Mouse (Mus musculus) urinary bladder, postnatal 4 days (tissue): ENCODE results near the gene Gm10024.
"Not testable (repeated sequence)": the region's sequence is repeated elsewhere in the genome, so short reads cannot be mapped to it uniquely, and the experiment has no call there.

Source experiments
- DNase-seq, 2 experiments: peaks; one replicate each; pipeline ENCODE4 v3.0.0; 2021 to 2022; ENCODE audit warnings: low spot score in 2 of 2

Gene Gm10024

DNA sequence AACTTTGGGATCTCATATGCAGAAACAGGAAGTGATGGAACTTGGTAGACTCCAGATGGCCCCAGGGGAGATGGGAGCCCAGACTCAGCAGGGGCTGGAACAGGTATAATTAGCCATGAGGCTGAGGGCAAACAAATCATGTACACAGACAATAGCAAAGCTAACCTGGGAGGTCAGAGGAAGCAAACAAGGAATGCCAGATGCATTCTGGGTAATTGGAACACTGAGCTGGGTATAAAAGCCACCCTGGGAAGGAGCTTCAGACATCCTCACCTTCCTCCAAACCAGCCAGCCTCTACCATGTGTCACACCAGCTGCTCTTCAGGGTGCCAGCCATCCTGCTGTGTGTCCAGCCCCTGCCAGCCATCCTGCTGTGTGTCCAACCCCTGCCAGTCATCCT, at the start of gene Gm10024:
TSS of gene Gm10024 (plus strand) at position 301 of the 400 bp plus-strand sequence.
- DNase-seq = not testable (repeated sequence)

DNA sequence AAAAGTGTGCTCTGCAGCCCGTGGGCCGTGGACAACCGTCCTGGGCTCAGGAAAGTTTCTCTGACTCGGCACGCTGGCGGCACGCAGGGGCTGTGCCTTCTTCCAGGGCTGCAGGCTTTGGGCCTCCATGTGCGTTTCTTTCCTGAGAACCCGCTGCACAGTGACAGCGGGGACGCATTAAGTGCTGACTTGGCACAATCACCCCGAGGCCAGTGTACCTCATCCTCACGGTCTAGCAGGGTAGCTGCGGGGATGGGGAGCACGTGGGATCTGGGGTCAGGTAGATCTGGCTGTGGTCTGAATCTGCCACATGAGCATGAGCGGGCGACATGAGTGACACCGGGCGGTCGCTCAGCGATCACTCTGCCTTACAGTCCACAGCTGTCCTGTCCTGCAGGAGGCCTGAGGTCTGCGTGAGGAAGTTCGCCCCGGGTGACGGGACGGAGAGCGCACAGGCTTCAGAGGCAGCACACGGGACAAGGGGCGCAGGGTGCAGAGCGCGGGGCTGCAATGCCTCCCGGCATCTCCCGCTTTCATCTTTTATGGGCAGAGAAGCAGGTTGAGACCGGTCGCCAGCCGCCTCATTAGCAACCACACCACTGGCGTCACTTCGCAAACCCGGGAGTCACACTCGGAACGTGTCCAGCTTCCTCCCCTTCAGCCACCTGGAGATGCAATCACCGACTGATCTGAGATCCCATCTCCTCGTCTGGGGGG, 47.1 kb upstream of the Gm10024 start:
- DNase-seq = no peak

DNA sequence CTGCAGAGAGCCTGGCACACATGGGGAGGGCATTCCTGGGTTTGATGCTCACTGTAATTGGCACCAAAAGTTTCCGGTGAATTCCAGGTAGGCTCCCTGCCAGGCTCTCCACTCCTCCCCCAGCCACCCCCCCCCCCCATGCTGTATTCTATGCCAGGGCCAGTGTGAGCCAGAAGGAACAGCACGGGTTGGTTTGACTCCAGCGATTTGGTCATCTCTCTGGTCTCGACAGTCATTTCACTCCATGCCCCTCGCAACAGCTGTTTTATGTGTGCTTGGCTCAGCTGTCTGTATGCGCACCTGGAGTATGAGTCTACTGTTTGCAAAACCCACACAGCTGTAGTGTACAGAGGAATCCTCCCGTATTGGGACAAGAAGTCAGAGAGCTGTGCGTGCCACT, 44.9 kb upstream of the Gm10024 start:
- no peak for DNase-seq

DNA sequence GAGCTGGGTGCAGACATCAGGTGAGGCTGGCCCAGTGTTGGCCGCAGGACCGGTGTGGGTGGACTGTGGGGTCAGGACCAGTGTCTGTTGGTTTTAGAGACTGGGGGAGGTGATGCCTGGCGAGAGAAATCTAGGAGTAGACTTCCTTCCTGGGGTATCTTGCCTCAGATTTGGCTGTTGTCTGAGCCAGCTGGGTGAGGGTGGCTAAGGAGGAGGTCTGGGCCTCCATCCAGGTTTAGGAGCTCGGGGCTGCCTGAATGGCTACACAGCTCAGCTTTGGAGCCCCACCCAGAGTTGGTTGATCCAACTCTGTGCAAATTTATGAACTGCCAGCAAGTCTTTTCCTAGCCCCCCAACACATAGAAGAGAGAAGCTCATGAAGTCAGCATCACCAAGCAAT, 43.9 kb upstream of the Gm10024 start:
- no peak for DNase-seq

DNA sequence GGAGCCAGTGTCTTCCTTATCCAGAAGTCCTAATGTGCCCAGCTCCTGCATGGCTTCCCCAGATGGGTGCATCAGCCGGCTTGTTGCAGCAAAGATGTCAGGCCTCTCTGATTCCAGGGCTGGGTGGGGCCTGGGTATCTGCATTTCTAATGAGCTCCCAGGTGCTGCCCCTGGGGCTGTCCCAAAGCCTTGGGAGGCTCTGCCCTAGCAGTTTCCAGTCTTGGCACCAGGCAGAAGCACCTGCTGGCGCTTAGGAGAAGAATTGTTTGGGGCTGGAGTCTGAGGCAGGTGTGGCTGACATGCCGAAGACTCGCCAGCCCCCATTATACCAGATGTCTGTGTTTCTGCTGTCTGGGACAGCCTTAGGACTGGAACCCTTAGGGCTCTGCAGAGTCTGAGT, 40.5 kb upstream of the Gm10024 start:
- DNase-seq = no peak

DNA sequence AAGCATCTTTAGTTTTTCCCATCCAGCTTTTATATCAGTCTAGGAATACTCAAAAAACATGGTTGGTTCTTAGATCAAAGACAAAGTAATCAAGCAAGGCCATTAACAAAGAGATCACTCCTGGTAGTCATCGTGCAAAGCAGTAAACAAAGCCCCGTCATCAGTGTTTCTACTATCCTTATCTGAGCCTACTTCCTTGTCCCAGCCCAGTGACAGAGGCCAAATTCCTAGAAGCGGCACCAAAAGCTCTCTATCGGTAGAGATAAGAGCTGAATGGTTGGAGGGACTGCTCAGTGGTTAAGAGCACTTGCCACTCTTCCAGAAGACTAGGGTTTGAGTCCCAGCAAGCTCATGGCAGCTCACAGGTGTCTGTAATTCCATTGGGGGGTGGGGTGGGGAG, 39.7 kb upstream of the Gm10024 start:
- no peak for DNase-seq

DNA sequence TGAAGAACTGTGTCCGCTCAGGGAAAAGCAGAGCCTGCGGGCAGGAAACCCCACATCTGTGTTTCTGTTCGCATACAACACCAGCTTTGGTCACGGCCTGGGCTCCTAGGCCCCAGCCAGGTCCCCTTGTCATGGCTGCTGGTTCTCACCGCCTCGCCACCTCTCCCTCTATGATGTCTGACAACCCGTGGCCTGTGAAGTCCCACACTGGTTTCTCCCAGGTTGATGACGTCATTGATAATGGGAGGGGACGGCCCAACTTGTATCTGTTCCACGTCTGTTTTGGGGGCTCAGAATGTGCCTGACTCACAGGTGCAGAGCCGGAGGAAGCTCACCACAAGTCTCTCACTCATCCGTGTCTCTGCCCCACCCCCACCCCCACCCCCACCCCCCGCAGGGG, 37.5 kb upstream of the Gm10024 start:
- no peak for DNase-seq

DNA sequence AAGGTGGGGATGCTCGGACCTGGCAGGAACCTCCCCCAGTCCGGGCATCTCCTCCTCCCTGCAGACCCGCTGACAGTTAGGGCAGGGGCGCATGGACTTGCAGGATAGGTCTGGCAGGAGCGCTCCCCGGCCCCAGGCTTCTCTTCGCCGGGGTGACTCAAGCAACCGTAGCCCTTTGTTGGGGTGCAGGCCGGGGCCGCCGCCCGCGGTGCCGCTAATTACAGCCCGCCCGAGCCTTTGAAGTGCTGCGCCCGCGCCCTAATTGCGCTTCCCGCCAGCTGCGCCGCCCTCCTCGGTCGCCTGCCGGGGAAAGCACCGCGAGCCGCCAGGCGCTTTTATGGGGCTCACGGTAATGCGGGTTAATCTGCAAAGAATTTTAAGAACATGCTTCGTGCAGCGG, 33.7 kb upstream of the Gm10024 start:
- DNase-seq = no peak

DNA sequence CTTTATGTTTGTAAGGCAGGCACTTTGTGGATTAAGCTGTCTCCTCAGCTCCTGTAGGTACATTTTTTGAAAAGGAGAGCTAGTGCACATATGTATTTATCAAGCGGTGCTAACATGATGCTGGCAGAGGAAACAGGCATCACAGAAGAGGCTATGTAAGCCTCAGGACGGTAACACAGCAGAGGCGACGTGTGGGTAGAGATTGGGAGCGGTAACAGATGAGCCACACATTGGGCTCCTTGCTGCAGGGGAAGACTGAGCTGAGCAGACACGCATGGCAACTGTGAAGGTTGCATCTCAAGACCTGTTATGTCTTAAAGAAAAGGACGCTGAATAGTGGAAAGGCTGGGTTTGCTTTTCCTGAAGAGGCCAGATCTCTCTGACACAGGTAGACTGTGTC, 28.3 kb upstream of the Gm10024 start:
- no peak for DNase-seq

DNA sequence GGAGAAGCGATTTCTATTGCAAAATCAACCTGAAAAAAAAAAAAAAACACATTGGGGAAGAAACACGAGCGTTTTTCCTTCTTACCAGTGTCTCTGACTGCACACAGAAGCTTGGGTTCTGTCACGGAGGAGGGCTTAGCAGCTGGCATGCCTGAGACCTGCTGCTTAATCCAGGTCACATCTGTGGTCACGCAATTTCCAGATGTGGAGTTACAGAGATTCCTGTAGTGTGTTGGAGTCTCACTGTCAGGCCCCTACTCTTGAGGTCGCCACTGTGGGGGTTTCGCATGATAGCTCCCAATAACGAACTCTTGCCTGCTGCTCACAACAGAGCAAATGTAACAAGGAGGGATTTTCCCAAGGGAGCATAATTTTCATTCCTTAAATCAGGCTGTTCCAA, 27.1 kb upstream of the Gm10024 start:
- no peak for DNase-seq

DNA sequence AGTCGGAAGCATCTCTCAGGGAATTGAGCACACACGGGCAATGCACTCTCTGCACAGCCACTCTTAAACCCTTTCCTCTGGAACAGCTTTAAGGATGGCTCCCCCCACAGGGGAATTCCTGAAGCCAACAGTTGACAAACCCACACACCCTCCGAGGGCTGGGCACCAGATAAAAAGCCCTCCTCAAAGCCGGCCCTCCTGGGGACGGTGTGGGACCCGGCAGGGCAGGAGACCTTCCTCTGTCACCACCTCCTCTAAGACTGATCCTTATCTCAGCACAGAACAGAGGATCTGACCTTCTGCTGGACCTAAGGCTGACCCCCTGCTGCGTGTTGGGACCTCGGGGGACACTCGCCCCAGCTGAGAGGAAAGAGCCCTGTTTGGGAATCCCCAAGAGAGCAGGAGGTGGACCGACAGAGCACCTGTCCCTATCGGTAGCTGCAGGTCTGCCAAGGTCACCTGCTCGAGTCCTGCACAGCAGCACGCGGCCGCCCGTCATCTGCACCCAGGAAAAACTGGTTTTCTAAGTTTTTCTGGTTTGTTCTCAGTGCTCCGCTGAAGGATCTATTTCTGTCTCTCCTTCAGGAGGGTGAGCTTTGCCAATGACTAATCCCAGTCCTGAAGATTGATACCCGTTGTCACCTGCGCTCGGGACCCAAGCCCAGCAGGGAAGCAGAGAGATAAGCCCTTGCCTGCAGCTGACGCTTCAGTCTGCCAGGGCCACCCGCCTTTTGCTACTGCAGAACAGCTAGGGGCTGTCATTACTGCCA, 25.2 kb upstream of the Gm10024 start, which contains the start of gene Tspear:
TSS of gene Tspear (plus strand) at position 675 of the 770 bp plus-strand sequence.
- DNase-seq = no peak

DNA sequence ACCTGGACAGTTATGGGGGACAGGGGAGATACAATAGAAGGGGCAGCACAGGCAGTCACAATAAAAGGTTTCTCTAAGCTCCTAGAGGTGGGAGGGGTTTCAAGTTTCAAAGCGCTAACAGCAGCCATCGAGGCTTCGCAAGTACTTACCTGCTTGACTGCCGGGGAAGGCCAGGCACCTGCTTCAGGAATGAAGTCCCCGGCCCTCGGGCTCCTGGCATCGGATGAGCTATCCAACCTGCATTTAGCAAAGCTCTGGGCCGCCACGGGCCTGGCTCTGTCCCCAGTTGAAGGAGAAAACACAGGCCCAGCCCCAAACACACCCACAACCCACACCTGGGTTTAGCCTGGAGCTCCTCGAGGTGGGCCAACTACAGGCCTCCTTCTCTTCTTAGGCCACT, 24.2 kb upstream of the Gm10024 start:
- DNase-seq = no peak

DNA sequence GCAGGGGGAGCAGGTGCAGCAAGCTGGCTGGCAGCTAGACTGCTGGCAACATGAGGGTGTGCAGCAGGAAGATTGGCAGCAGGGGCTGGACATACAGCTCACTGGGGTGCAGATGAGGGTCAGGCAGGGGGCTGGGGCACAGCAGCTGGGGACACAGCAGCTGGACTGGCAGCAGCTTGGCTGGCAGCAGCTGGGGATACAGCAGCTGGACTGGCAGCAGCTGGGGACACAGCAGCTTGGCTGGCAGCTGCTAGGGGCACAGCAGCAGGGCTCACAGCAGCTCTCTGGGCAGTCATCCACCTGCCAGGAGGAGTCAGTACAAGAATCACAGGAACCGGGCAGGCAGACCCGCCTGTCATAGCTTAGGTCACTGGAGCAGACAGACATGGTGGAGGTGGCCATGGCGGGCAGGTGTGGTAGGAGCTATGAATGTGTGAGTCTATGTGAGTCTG, 20.9 kb upstream of the Gm10024 start, which contains the start of gene Gm19402:
TSS of gene Gm19402 (minus strand) at position 402 of the 452 bp plus-strand sequence.
- DNase-seq = not testable (repeated sequence)

DNA sequence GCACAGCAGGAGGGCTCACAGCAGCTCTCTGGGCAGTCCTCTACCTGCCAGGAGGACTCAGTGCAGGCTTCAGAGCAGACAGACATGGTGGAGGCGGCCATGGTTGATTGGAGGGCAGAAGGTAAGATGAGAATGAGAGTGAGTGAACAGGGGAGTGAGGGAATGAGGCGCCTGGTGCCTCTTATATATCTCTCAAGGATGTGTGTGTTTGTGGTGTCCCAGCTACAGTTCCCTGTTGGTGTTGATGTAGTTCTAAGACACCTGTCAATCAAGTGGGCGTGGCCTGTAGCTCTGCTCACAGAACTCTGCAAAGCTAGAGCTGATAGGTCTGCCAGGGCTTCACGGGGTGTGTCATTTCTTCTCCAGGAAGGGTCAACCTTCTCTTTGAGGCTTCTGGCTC, 14.1 kb upstream of the Gm10024 start, which contains the start of gene Gm9508:
TSS of gene Gm9508 (minus strand) at position 101 of the 400 bp plus-strand sequence.
- DNase-seq = no peak

DNA sequence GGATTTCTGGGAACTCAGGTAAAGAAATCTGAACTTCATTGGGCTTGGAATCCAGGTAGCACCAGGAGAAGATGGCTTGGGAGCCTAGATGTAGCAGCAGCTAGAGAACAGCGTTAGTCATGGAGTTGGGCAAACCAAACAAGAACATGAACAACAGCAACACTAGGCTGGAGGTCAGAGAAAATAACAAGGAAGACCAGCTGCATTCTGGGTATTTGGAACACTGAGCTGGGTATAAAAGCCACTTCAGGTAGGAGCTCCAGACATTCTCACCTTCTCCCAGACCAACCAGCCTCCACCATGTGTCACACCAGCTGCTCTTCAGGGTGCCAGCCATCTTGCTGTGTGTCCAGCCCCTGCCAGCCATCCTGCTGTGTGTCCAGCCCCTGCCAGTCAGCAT, 4.9 kb upstream of the Gm10024 start, which contains the start of gene Gm10272:
TSS of gene Gm10272 (plus strand) at position 301 of the 400 bp plus-strand sequence.
- DNase-seq = no peak

DNA sequence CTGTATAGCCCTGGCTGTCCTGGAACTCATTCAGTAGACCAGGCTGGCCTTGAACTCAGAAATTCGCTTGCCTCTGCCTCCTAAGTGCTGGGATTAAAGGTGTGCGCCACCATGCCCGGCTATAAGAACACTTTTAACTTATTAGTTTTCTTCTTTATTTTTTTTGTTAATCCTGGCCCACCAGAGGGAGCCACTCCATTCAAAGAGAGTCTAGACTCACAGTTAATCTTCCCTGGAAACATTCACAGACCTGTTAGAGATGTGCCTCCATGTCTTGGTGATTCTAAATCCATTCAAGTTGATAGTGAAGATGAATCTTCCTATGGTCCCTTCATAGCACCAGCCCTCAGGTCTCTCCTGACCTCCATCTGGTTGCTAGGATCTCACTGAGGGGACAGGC, 1.4 kb upstream of the Gm10024 start:
- DNase-seq = no peak

DNA sequence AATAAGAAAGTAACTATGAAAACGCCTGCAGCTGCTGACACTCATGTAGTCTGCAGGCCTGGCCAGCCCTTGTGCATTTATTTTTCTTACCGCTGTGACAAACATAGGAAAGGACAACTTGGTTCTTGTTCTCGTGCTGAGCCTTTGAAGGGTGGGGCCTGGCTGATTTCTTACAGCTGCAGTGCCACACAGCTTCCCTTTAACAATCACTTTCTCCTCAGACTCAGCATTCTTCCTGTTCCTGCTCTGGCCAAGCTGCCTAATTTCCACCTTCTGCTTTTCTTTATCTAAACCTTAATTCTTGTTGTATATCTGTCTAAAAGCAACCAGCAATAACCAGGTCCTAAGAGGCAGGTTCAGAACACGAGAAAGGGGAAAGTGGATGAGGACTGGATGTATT, 2.5 kb downstream of the Gm10024 start:
- no peak for DNase-seq

DNA sequence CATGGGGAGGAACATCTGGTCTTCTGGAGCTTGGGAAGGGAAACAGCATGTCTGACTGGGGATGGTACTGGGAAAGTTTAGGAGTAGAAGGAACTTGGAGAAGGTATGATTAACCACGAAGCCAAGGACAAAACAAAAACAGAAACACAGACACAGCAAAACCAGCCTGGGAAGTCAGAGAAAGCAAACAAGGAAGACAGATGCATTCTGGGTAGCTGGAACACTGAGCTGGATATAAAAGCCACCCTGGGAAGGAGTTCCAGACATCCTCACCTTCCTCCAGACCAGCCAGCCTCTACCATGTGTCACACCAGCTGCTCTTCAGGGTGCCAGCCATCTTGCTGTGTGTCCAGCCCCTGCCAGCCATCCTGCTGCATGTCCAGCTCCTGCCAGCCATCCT, 4.2 kb downstream of the Gm10024 start, which contains the start of gene Gm10142:
TSS of gene Gm10142 (plus strand) at position 301 of the 400 bp plus-strand sequence.
- no peak for DNase-seq

DNA sequence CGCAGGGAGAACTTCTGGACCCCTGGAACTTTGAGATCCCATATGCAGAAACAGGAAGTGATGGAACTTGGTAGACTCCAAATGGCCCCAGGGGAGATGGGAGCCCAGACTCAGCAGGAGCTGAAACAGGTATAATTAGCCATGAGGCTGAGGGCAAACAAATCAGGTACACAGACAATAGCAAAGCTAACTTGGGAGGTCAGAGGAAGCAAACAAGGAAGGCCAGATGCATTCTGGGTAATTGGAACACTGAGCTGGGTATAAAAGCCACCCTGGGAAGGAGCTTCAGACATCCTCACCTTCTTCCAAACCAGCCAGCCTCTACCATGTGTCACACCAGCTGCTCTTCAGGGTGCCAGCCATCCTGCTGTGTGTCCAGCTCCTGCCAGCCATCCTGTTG, 9.0 kb downstream of the Gm10024 start, which contains the start of gene Krtap12-1:
TSS of gene Krtap12-1 (plus strand) at position 301 of the 400 bp plus-strand sequence.
- DNase-seq = not testable (repeated sequence)

DNA sequence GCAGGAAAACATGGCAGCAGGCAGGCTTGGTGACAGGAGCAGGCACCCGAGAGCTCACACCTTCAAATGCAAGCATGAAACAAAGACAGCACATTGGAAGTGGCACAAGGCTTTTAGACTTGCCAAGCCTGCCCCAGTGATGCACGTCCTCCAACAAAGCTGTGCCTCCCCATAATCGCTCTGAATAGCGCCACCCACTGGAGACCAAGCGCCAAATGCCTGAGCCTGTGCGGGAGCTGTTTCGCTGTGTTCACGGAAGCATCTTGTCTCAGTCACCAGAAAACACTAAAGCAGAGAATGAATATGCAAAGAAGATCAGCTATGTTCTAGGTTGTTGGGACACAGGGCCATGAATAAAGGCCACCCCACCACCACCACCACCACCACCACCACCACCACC, 13.6 kb downstream of the Gm10024 start:
- DNase-seq = no peak

DNA sequence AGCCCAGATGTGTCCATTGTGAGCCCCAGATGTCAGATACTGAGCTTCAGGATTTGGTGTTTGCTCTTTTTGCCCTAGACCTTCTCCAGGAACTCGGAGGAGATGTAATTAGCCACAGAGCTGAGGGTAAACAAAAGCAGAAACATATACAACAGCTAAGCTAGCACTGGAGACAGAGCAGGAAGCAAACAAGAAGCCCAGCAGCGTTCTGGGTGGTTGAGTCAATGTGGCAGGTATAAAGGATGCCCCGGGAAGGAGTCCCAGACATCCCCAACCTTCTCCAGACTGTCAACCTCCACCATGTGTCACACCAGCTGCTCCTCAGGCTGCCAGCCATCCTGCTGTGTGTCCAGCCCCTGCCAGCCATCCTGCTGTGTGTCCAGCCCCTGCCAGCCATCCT, 14.9 kb downstream of the Gm10024 start, which contains the start of gene Gm10100:
TSS of gene Gm10100 (plus strand) at position 301 of the 400 bp plus-strand sequence.
- DNase-seq = no peak

DNA sequence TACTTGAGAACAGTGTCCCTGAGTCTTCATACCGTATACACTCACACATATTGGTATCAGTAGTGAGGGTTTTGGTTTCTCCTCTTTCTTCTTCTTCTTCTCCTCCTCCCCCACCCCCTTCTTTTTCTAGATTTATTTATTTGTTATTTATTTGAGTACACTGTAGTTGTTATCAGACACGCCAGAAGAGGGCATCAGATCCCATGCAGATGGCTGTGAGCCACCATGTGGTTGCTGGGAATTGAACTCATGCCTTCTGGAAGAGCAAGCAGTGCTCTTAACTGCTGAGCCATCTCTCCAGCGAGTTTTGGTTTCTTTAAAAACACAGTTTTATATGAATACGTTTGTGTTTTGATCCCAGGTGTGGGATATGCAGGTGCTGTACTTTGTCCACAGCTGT, 17.0 kb downstream of the Gm10024 start:
- DNase-seq = no peak
